Mouse (Mus musculus): Measurements from ENCODE around the gene Jhy.

DNA sequence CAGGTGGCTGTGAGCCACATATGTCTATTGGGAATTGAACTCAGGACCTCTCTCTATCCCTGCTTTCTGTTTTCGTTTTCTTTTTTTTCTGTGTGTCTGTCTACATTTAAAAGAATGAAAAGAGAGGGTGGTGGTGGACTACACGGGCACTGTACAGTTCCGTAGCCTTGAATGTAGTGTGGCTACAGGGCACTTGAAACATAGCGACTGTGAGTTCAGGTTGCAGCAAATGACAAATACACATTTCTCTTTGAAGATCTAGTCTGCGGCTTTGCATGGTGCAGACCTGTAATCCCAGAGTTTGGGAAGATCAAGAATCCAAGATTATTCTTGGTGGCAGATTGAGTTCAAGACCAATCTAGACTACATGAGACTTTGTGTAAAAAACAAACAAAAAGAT lies 93.6 kb downstream of the Jhy start:
- TF ChIP-seq CTCF (IDR thresholded peaks at IDR 0.05) (no peak), EP300 (IDR thresholded peaks at IDR 0.05) (no peak)

Data from lung, postnatal 0 days (tissue).